Mouse (Mus musculus): ENCODE measurements around the gene Ak2.

The Ak2 gene

GRCm38 (mm10) chr4:129017150-129017549 lies 25.4 kb downstream of the Ak2 start:
- no peak for DNase-seq

DNA sequence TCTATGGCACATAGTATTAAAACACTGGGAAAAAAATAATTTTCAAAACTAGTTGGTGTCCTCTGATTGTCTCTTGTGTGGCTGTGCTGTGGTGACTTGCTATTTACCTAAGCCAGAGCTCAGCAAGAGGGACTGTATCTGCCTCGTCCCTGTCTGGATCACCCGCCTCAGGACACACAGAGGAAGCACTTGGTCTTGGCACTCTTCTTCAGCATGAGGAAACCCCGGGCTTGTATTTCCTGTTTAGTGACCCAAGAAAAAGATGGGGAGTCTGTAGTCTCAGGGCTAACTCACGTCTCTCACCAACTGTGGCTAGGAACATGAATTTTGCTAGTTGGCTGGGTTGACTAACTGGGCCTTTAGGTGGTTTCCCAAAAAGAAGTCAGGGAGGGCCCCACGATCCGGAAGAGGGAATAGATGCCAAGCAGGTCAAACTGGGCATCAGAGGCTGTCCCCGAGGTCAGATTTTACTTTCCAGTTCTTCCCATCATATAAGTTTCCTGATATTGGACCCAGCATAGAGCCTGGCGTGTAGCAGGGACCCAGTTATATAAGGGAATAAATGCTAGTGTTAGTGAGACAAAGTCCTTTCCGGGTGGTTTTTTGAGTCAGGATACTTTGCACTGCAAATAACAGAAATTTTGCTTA lies 27.2 kb downstream of the Ak2 start:
- DNase-seq: no peak

GRCm38 (mm10) chr4:129019788-129020187 lies 28.0 kb downstream of the Ak2 start:
- DNase-seq: no peak

DNA sequence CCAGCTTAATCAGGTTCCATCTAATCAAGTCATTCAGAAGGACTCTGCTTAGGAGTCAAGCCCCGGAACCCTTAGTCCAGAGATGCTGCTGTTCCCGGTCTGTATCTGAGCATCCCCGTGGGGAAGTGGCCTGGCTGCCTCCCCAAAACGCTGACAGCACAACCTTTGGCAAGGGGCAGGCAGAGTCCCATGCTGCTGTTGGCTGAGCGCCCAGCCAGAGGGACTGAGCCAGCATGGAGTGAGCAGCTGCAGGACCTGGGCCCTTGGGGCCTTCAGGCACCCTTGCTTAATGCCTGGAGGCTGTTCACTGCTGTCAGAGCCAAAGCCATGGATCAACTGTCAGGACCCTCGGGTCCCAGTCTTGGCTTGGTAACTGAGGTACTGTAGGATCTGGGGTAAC lies 28.7 kb downstream of the Ak2 start:
- DNase-seq: no peak

DNA sequence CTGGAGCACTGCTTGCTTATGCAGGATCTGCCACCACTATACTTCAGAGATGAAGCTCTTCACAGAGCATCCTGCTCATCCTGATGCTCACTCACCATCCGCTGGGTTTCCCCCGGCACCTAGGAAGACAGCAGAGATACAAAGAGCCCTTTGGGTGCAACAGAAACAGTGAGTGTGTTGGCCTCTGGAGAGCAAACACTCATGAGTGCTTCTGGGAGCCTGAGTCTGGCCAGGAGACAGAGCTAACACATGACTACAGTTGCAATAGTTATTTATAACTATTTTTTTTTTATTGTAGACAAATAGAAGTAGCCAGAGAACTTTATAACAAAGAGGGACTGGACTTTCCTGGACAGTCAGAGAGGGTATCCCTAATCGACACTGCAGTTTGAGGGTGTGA lies 29.7 kb downstream of the Ak2 start:
- DNase-seq: no peak

GRCm38 (mm10) chr4:129021886-129022285 lies 30.1 kb downstream of the Ak2 start:
- no peak for DNase-seq

- DNase-seq: no peak
Observed at GRCm38 (mm10) chr4:129023884-129024283, 32.1 kb downstream of the Ak2 start.

DNA sequence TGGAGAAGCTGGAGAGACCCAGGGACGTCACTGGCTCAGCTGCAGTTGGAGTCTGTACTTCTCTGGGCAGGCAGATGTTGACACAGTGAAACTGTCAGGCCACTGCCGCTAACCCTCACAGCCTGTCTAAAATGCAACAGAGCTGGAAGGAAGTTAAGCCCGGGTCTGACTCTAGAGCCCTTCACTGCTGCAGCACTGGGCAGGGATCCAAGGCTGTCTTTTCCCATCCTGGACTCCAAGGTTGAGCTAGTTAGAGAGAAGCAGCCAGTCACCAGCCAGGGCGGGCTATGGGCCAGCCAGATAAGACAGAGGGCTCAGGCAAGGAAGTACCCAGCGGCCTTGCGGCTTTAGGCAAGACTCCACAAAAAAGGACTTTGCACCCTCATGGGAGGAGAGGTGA lies 33.0 kb downstream of the Ak2 start:
- DNase-seq: no peak

GRCm38 (mm10) chr4:129025707-129026106 lies 33.9 kb downstream of the Ak2 start:
- DNase-seq: no peak

GRCm38 (mm10) chr4:129030746-129031145 lies 39.0 kb downstream of the Ak2 start:
- no peak for DNase-seq

- no peak for DNase-seq
Observed at GRCm38 (mm10) chr4:129031408-129031965, 39.7 kb downstream of the Ak2 start.

DNA sequence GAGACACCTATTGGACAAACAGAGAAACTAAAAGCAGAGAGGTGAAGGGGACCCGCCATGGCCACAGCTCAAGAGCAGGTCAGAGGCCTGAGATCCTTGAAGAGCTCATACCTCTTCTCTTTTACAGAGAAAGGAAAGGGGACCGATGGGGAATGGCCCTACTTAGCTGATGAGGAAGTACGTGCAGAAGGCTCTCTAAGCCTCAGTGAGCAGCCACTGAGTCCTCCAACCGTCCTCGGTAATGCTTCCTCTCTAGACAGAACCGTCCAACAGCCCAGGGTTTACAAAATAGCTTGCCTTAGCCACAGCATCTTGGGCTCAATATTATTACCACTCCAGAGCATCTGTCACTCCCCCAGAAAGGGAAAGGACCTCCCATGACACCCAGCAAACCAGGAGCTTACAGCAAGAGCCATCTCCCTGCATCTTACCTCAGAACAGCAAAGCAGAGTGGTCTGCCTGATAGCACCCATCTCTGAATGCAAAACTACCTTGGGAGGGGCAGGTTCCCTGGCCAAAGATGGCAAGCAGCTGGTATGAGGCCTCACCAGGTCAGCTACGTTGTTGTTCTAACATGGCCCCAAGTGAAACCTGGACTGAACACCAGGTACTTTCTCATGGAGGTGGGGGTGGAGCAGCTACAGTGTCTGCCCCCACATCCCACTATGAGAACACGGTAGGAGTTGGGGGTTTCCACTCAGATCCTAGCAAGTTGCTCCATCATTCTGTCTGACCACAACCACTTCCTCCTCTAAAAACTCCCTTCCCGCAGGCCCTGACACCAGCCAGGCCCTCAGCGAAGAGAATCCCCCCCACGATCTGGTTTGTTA lies 40.6 kb downstream of the Ak2 start:
- DNase-seq: peak; percentile 33

DNA sequence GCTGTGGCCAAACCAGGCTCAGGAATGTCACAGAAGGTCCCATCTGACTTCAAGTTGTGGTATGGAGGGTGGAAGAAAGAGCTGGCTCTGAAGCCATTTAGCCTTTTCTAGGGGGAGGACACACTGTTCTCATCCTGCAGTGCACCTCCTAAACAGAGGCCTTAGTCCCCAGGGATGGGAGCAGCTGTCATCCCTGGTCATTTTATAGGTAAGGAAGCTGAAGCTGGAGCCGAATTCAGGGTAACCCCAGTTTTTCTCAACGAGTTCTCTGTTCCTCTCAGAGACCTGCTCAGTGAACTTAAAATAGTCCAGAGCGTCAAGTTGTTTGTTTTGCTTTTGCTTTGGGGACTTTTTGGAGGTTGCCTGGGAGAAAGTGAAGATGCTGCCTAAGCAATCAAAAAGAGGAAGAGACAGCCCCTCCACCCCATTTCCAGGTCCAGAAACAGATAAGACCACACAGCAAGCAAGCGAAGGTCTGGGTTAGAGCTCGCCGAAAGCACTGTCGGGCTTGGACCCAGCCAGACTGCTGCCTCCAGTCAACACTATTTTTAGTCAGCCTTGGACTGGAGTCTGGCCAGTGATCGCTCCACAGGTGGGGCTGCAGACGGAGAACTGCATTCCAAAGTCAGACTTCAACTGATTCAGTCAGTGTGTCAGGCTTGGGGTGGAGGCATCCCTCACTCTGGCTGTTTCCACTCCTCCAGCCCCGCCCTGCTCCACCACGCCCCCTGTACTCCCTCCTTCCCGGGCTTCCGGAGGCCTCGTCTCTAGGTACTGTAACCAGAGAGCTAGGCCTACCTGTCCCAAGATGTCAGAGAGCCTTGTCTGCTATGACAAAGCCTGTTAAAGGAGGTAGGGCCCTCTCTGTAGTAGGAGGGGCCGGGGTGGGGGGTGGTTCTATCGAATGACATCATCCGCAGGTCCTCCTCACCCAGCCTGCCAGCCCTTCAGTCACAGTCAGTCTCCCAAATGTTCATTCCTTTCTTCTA lies 41.5 kb downstream of the Ak2 start:
- DNase-seq: peak; percentile 67

DNA sequence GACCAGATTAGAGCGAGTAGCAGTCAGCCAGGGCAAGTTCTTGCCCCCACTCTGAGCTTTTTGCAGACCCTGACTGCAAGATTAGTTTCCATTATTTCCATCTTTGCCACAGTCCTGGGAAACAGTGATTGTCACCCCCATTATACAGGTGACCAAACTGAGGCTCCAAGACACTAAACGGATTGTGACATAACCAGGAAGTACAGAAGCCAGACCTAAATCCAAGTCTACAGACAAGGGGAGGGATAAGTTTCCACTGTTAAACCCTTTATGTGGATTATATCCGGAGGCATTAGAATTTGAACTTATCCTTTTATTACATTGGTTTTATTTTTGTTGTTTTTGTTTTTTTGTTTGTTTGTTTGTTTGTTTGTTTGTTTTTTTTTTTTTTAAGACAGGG lies 42.5 kb downstream of the Ak2 start:
- DNase-seq: no peak

DNA sequence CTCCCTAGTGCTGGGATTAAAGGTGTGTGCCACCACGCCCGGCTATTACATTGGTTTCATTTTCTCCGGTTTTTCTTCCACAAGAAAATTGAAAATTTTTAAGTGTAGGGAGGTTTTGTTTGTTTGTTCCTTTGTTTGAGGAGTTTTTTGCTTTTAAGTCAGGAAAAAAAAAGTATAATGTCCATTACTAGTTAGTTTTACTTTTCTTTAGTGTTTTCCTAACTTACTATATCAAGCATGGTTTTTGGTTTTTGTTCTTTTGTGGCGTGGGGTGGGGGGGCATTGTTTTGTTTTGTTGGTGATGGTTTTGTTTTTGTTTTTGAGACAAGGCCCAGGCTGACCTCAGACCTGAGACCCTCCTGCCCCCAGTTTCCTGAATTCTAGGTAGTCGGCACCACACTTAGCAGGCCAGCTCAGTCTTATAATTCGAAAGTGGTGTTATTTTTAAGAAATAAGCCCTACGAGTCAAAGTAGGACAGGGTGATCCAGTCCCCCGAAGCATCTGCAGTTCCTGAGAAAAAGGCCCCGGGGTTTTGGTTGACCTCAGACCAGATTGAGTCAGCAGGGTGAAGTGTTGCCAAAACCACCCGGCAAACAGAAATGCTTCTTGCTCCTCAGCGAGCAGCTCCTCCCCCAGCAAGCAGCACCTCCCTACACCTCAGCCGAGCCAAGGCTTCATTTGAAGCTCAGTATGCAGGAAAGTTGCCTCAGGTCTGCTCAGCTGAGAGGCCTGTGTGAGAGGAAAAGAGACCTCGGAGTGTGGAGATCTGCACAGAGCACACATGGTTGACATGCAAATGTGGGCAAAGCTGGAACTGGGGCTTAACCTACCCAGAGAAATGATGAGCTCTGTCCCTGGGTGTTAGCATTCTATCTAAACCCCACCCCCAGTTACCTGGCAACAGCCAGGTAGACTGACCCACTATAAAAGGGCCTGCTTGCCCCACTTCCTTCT lies 43.2 kb downstream of the Ak2 start:
- DNase-seq: peak; percentile 40

DNA sequence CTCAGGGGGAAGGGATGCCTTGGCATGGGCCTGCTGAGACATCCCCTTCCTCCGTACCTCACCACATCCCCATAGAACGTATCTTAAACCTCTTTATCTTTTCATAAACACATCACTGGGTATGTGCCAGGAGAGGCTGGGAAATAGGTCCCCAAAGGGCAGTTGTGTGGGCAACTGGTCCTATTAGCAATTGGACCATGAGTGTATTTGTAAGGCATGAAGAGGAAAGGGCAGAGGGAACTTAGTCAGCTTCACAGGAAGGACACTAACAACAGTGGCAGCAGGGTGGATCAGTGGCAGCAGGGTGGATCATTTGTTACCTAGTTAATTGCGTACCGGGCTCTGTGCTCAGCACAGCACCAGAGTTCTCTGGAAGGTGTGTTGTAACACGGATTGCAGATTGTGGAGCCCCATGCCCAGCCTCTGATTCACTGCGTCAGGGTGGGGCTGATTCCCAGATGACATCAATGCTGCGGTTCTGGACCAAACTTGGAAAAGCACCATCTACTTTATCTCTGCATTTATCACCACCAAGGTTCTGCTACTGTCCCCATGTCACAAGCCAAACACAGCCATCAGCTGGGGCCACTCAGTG lies 44.2 kb downstream of the Ak2 start:
- no peak for DNase-seq

GRCm38 (mm10) chr4:129047721-129048421 lies 56.1 kb downstream of the Ak2 start:
- no peak for DNase-seq

GRCm38 (mm10) chr4:129048501-129049305 lies 56.9 kb downstream of the Ak2 start:
- DNase-seq: peak; percentile 21

GRCm38 (mm10) chr4:129049306-129050011 lies 57.7 kb downstream of the Ak2 start:
- DNase-seq: no peak
